Mouse (Mus musculus): ENCODE data around the gene Suclg2.

GRCm38 (mm10) chr6:95556320-95556719, 162.3 kb downstream of the Suclg2 start:
- TF ChIP-seq CTCF (conservative IDR thresholded peaks at IDR 0.05; ENCODE audit: low read length) (no peak), POU5F1 (IDR thresholded peaks at IDR 0.05; ENCODE audit: borderline replicate concordance, low read length) (no peak)

All from E14TG2a.4 (cell line).